Mouse (Mus musculus) thymus, adult 2 months (tissue): ENCODE measurements around the gene Lce1i.

Experiments
- CTCF ChIP-seq: fragments of 200-500 bp; IDR thresholded peaks from 2 replicates; pipeline ENCODE4 v1.5.1; 2012; ENCODE audit warnings: mild to moderate bottlenecking, control low read depth, low read length, moderate library complexity, borderline replicate concordance; ENCODE audit not compliant: control insufficient read depth, poor library complexity, insufficient read depth; ENCODE audit errors: extremely low read depth
- POLR2A ChIP-seq: fragments of 200-500 bp; IDR thresholded peaks from 2 replicates; pipeline ENCODE4 v1.6.1; 2012; ENCODE audit warnings: mild to moderate bottlenecking, low read length, control low read depth, moderate library complexity; ENCODE audit not compliant: control insufficient read depth, poor library complexity, insufficient read depth; ENCODE audit errors: extremely low read depth

- TF ChIP-seq POLR2A, result no peak
- TF ChIP-seq CTCF, result no peak
Measured at GRCm38 (mm10) chr3:92807791-92808190, 29.1 kb upstream of the Lce1i start, which contains the start of gene Lce1k.
